Mouse (Mus musculus): ENCODE results near the gene Aacs.
A peak's percentile ranks its signal among the peaks of the same experiment; 100 is the strongest.
"Not testable (repeated sequence)": the region's sequence is repeated elsewhere in the genome, so short reads cannot be mapped to it uniquely, and the experiment has no call there.

Aacs gene

DNA sequence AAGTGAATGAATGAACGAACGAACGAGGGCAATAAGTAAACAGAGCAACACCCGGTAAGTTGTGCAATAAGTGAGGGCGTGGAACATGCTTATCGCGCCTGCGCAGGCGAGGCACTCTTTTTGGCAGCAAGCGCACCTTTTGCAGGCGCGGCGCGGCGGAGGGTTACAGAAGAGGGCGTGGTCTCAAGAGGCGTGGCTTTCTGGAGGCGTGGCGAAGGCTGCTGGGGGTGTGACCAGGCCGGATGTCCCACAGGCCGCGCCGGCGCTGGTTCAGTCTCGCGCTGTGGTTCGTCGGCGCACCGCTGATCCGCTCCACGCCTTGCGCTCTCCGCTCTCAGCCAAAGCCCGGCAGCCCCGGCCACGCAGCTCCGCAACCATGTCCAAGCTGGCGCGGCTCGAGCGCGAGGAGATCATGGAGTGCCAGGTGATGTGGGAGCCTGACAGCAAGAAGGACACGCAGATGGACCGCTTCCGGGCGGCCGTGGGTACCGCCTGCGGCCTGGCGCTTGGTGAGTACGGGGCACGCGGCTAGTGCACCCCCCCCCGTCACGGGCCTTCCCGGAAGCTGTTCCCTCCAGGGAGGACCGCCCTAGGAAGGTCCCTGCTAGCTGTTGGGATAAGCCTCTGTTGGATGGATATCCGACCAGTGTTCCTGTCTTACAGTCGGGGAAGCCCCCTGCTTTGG, at the start of gene Aacs:
Gene Aacs (plus strand): TSS at position 214 of the 685 bp plus-strand sequence.
- peak; percentile 97 for DNase-seq (ENCODE audit: low spot score)

DNA sequence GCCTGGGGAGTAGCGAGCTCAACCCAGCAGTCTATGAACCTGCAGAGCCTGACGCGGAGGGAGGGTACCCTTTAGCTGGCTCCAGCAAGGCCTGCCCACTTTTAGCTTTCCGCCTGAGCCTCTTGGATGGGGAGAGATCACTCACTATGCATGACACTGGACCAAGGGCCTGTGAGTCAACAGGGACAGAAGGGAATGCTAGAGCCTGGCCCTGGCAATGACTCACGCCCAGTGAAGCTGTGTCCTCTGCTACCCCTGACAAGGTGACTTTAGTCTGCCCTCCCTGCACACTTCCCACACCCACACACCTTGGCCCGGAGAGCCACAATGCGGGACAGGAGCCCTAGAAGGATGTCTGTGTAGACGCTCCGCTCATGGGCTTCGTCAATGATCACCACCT, 49.3 kb upstream of the Aacs start:
- DNase-seq (ENCODE audit: low spot score) = no peak

DNA sequence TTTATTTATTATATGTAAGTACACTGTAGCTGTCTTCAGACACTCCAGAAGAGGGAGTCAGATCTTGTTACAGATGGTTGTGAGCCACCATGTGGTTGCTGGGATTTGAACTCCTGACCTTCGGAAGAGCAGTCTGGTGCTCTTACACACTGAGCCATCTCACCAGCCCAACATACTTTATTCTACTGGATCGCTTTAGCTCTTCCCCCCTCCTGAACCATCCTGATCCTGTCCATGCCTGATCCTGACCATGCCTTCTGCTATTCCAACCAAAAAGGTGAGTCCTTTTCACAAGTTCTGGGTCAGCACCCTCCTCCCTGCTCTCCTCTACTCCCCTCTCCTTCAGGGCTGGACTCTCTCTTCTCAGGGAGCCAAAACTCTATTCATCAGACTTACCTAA, 43.3 kb upstream of the Aacs start:
- not testable (repeated sequence) for DNase-seq (ENCODE audit: low spot score)

DNA sequence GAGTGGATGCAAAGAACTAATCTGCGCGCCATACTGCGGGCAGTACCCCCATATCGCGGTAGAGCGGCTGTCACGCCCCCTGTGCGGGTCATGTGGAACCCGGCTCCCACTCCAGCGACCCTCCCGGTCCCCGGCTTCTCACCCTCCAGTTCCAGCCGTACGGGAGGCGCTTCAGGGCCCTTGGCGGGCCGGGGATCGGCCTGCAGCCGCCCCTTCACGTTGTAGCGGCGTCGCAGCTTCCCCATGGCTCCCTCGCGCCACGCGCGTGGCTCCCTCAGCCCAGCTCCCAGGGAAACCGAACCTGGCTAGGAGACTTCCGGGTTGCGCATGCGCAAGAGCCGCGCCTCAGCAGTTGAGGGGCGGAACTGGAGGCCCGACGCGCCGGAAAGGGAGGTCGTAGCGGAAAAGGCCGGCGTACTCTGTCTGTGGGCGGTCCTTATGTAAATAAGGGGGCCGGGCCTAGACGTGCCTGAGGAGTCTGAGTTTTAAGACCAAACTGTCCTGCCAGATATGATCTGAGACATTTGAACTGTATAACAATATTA, 41.7 kb upstream of the Aacs start, which contains the start of gene Dhx37:
Gene Dhx37 (minus strand): TSS at position 329 of the 545 bp plus-strand sequence.
- peak; percentile 94 for DNase-seq (ENCODE audit: low spot score)

DNA sequence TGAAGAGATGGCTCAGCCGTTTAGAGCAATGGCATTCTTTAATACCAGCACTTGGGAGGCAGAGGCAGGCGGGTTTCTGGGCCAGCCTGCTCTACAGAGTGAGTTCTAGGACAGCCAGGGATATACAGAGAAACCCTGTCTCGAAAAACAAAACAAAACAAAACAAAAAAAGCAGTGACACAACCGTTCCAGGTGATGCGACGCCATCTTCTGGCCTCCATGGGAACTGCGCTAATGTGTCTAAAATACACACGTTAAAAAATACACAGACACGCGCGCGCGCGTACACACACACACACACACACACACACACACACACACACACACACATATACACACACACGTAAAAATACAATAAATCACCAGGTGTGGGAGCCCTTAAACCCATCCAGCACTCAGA, 41.3 kb upstream of the Aacs start:
- DNase-seq (ENCODE audit: low spot score) = peak; percentile 36

DNA sequence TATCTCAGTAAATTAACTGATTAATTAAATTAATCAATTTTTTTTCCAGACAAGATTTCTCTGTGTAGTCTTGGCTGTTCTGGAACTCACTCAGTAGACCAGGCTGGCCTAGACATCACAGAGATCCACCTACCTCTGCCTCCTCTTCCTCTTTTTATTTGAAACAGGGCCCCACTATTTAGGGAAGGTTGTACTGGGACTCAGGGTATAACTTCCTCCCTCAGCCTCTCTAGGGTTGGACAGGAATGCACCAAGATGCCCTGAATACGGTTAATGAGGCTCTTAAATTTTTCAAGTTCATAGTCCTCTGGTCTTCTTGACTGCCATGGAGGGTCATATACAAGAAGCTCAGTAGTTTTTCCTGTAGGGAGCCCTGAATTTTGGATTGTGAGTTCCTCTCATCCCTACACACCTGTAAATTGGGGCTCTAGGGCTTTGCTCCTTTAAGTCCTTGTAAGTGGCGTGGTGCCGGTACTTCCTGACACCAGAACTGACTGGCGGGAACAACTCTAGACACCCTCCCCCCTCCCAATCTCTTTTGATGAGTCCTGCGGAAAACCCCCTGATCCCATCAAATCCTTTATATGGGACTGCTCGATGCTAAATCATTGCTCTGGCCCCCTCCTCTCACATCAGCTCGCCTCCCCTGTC, 34.9 kb upstream of the Aacs start:
- no peak for DNase-seq (ENCODE audit: low spot score)

DNA sequence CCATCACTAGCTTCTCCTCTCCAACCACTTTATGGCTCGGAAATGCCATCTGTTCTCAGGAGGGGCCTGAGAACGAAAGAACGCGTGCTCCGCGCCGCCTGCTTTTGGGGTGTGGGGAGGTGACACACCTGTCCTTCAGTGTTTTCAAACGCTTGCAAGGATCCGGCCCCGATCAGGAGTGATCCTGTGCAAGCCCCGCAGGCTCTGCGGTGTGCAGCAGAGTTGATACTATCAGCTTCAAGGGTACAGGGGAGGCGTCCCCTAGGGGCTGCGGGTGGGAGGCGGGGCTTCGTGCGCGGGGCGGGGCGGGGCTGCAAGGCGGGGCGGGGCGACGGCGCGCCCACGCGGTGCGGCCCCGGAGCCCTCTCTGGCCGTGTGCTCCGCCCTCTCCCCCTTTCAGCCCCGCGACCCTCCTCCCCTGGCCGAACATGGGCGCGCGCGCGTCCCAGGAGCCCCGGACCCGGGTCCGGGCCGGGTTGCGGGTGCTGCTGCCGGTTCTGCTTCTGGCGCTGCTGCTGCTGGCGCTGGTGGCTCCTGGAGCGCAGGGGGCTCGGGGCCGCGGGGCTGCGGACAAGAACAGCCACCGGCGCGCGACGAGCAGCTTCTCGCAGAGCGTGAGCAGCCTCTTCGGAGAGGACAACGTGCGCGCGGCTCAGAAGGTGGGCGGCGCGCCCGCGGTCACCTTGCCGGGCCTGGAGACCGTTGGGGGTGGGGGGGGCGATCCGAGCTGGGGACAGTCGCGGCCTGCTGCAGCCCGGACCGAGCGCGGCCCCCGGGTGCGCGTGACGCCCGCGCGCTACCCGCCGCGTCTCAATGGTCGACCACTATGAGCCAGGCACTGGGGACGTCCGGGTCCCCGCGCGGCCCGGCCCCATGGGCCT, 34.1 kb upstream of the Aacs start, which contains the start of gene Bri3bp:
Gene Bri3bp (plus strand): TSS at position 335 of the 881 bp plus-strand sequence.
- peak; percentile 61 for DNase-seq (ENCODE audit: low spot score)

DNA sequence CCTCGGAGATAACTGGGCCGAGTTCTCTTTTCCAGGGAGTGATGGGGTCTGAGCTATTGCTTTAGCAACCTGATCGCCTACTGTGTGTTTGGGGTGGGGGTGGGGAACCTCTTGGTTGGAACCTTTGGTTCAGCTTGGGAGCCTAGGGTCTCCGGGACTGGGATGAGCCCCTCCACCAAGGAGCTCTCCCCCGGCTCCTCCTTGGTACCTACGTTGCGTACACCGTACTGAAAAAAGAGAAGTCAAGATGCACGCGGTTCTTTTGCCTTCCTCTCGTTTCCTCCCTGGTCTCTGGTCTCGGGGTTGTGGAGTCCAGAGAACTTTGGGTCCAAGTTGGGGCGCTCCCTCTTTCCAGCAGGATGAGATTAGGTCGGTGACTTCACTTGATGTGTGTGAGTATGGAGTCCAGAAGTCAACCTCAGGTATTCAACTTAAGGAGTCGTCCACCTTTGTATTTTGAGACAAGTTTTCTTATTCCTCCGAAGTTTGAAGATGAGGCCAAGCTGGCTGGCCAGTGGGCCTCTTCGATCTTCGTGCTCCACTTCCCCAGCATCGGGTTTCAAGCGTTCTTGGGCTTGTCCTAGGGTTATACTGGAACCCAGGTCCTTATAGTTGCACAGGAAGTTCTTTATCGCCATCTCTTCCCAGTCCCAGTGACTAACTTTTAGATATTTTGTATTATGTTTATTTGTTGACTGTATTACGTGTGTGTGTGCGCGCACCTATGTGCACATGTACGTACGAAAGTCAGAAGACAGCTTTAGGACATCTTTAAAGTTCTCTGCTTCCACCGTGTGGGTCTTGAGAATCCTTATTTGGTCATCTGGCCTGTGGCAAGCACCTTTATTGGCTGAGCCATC, 33.2 kb upstream of the Aacs start:
- DNase-seq (ENCODE audit: low spot score) = no peak

DNA sequence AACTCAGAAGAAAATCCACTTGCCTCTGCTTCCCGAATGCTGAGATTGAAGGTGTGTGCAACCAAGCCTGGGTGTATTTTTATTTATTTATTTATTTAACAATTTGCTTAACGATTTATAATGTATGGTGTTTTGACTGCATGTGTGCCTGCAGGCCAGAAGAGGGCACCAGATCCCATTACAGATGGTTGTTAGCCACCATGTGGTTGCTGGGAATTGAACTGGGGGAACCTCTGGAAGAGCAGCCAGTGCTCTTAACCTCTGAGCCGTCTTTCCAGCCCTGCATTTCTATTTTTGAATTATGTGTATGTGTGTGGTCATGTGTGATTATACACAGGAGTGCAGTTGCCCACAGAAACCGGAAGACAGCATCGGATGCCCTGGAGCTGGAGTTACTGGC, 32.3 kb upstream of the Aacs start:
- DNase-seq (ENCODE audit: low spot score) = no peak

DNA sequence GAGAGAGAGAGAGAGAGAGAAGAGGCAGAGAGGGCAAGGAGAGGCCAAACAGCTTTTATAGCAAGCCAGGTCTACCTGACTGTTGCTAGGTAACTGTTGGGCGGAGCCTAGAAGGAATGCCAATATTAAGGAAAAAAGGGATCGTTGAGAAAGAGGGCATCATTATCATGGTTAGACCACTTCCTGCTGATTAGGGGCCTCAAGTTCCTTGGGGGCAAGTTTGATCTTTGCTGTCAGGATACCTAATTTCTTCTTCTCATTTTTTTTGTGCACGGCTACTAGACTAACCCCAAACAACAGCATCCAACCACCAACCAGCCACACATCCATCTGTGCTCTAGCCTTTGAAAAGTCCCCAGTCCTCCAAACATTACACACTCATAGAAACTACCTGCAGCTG, 31.7 kb upstream of the Aacs start:
- peak; percentile 42 for DNase-seq (ENCODE audit: low spot score)

DNA sequence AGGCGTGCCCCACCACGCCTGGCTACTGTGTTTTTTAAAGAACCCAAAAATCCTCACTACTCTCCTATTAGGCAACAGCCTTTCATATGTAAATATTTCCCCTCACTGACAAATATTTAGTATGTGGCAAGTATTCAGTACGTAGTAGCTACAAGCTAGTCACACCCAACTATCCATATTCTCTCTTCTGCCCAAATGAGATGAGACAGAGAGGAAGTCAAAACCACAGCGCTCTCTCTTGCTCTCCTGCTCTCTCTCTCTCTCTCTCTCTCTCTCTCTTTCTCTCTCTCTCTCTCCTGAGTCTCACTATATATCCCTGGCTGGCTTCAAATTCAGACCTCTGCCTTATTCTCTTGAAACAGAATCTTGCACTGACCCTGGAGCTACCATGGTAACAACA, 31.1 kb upstream of the Aacs start:
- peak; percentile 54 for DNase-seq (ENCODE audit: low spot score)

DNA sequence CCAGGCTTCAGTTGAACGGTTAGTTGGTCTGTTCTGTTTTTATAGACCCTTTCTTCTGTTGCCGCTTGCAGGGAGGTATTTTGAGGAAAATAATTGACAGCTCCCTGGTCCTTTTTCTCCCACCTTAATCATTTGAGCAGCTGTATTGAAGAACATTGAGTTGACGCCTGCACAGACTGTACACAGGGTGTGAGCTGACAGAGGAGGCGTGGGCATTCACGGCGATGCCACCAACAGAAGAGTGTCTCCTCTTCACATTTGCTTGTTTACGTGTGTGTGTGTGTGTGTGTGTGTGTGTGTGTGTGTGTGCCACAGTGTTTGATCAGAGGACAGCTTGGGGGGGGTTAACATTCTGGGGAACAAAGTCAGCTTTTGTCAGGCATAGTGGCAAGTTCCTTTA, 29.3 kb upstream of the Aacs start:
- DNase-seq (ENCODE audit: low spot score) = no peak

DNA sequence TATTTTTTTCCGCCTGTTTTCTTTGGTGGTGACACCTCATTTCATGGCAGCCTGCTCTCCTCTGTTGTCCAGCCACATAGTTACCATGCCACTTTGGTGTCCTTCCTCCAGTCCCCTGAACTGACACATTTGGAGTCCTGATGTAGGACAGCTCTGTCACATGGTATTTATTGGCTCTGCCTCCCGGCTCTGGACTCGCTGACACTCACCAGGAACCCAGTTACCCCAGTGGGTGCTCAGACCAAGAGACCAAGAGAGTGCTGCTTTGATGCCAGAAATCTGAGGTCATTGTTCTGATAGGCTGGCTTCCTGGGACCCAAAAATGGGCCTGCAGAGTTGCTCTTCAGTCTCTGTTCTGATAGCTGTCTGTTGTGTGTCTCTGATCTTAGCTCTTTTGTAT, 27.6 kb upstream of the Aacs start:
- DNase-seq (ENCODE audit: low spot score) = no peak

DNA sequence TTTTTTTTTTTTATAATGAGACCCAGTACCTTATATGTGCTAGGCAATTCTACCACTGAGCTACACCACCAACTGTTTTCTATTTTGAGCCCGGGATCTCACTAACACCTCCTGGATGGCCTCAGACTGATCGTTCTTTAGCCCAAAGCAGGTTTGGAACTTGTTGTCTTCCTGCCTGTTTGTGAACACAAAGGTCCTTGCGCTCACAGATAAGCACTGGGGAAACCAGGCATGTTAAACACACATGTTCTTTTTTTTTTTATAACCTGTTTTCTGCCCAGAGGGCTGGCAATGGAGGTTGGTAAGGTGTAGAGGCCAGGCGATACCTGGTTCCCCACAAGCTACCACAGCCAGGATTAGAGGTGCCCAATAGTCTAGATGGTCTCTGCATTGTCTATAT, 27.0 kb upstream of the Aacs start:
- DNase-seq (ENCODE audit: low spot score) = no peak

DNA sequence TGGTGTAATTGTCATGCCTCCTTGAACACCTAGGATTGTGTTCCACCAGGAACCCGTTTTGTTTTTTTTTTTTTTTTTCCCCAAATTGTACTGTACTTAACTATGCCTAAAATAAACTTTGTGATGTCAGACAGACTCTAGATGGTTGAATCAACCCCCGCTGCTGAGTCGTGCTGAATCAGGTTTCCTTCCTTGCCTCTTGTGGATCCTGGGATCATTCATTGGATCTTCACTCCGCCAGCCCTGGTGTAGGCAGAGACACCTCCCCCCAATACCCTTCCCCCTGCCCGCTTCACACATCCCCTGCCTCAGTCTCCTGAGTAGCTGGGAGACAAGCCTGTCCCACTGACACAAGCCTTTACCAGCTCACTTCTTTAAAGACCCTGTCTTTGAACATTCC, 26.3 kb upstream of the Aacs start:
- no peak for DNase-seq (ENCODE audit: low spot score)

DNA sequence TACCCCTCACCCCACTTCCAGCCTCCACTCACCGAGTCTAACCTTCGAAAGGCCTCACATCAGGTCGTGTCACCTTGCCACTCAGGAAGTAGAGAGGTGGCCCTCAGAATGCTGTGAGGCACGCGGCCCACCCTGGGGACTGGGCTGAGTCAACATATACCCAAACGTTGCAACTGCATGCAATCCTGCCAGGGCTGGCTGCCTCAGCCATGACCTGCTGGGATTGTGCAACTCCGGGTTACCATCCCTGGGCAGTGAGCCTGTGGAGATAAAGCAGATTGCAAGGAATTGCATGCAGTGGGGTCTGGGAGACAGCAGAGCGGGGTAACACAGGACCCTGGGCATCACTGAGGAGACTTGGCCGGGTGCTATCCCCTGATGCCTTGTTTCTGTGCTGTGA, 23.0 kb upstream of the Aacs start:
- DNase-seq (ENCODE audit: low spot score) = no peak

DNA sequence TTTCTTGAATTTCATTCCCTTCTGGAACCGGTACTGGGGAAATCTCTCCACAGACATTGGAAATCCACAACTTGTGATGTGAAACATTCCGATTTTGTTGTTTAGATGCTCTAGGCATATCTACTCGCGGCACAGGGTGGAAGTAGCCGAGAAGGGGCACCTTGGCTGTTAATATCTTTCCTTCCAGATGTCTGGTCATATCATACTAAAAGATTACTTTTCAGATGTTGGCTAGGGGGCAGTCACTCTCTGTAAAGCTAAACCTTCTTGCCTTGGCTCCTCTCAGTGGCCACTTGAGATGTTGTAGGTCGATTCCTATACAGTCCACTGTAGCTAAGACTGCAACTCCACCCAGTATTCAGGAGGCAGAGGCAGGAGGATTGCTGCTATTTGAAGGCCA, 19.5 kb upstream of the Aacs start:
- no peak for DNase-seq (ENCODE audit: low spot score)

DNA sequence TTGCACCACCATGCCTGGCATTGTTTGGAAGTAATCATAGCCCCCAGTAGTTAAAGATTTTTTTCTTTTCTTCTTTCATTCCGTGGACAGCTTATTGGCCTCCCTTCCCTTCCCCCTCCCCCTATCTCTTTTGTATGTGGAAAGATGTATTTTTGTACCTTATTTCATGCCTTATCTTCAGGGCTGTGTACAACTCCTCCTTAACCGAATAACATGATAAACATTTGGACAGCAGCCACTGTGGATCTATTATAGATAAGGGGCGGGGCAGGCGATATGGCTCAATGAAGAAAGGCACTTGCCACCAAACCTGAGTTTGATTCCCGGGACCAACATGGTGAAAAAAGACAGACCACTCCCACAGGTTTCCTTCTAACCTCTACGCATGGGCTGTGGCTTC, 18.1 kb upstream of the Aacs start:
- no peak for DNase-seq (ENCODE audit: low spot score)

DNA sequence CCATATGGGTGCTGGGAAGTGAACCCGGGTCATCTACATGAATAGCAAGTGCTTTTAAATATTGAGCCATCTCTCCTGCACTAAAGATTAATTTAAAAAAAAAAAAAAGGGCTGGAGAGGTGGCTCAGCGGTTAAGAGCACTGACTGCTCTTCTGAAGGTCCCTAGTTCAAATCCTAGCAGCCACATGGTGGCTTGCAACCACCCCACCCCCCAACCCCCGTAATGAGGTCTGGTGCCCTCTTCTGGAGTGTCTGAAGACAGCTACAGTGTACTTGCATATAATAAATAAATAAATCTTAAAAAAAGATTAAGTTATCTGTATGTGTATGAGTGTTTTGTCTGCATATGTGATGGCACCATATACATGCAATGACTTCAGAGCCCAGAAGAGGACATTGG, 15.0 kb upstream of the Aacs start:
- no peak for DNase-seq (ENCODE audit: low spot score)

DNA sequence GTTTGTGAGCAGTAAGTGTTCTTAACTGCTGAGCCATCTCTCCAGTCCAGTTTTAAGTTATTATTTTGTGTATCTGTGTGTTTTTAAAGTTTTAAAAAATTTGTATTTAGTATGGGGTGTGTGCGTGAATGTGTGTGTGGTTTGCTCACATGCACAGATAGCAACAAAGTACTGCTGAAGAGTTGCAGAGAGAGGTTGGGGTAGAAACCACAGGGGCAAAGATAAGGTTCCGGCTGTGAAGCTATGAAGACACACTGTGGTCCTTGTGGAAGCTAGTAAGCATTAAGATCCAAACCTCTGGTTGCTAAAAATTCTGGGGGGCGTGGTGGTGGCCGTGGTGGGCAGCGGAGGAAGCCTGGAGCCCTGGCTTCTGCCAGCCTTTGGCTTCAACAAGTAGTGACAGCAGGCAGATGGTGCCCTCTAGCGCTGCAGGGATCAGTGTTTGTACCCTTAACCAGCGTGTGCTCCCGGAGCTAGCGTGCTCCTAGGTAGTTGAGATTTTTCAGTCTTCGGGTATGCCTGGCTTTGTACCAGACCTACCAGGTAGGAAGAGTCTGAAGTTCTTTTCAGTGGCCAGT, 13.7 kb upstream of the Aacs start:
- DNase-seq (ENCODE audit: low spot score) = peak; percentile 49

DNA sequence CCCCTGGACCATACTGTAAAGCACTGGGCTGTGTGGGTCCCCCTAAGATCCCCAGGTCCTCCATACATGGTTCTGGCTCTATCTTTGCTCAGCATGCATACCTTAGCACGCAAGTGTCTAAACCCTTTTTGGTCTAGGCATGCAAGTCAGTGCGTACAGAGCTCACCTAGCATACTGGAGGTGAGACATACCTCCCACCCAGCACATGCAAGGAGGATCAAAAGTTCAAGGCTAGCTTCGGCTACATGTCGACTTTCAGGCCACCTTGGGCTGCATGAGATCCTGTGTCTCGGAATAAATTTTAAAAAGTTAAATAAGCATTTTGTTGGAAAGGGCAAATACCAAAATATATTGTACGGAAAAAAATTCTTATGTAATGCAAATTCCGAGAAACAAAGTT, 10.4 kb upstream of the Aacs start:
- no peak for DNase-seq (ENCODE audit: low spot score)
